Mouse (Mus musculus): ENCODE results near the gene Mrtfa. TPM values are rescaled to one million over a fixed set of nuclear protein-coding genes. Genes with fewer than 3 reads are reported as not detected.
A peak's percentile ranks its signal among the peaks of the same experiment; 100 is the strongest.

Mrtfa gene
- polyA plus RNA-seq, 2 experiments from 2014 or later, result 41.0 to 78.2 TPM

DNA sequence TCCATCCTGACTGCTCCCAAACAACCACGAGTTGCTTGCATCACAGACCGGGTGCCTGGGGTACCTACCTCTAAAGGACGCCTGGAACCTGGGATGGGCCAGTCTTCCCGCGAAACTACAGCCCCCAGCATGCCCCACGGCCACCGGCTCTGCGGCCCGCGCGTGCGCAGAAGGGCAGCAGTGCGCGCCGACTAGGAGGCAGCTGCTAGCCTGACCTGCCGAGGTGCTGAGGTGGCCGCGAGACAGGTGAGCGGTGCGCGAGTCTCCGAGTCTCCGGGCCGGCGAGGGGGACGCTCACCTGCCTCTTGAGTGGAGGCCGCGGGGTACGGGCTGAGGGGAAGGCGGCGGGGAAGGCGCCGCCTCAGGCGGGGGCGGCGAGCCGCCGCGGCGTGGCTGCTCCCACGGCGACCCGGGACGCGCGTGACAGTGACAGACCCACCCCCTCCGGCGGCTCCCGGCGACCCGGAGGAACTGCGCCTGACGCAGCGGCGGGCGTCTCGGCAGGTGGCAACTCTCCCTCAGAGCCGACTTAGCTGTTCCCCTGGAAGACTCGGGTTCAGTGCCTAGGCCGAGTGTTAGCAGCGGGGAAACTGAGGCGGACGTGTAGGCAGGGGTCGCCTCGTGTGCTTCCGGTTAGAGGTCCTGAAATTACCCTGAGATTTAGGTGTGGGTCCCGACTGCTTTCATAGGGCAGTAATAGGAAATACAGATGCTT is 212.8 kb downstream of the Mrtfa start, which contains the start of gene Sgsm3:
Gene Sgsm3, plus strand, starts transcription at position 146 of the 715 bp plus-strand sequence.
- ATAC-seq, result peak; percentile 89

DNA sequence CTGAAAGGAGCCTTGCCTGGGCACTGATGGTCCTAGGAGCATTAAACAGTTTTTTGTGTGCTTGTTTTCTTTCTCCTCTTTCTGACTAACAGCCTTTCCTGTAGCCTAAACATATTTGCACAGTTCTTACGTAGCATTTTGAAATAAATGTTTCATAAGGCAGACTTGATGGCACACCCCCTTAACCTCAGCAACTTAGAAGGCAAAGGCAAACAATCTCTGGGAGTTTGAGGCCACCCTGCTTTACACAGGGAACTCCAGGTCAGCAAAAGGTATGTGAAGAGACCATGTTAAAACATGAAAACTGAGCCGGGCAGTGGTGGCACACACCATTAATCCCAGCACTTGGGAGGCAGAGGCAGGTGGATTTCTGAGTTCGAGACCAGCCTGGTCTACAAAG is 214.9 kb downstream of the Mrtfa start:
- ATAC-seq, result no peak

DNA sequence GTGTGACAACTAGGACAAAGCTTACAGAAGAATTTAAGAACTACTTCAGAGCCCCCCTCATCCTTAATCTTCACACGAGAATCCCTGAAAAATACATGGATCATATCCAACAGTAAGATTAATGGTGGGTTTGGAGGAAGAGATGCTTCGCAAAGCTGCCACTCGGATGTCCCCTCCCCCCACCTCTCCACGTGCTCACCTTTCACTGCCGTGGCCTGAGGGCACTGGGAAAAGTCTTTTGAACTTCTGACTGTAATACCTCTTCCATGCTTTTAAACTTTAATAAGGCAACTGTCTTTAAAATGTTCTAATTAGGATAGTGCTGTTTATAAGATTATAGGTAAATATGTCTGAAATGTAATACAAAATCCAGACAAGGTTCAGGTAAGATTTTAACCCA is 216.2 kb downstream of the Mrtfa start:
- no peak for ATAC-seq

DNA sequence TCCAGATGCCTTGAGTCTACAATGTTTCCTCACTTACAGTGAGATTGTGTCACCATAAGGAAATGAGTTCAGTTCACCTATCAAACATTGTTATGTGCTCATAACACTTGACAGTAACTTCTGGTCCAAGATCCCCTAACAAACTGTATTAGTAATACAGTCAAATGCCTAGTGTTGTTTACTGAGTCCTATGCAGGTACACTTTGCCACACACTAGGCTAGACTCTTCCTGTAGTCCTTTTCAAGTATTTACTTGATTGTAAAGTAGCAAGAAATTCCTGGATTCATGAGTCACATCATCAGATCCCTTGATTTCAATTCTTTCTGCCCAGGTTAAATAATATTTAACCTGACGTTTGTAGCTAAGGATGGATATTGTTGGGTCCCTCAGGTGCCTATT is 221.2 kb downstream of the Mrtfa start:
- ATAC-seq, result no peak

Other genes with a start within 250 kb of the Mrtfa start
- gene Adsl, start 242.3 kb downstream of the Mrtfa start, polyA plus RNA-seq (2017; shearing (Covaris generic)), result 100 to 1,000 TPM; 134 to 161 TPM
- 1 to 10 TPM; 3.2 to 7.6 TPM for gene Sgsm3, start 213.0 kb downstream of the Mrtfa start, polyA plus RNA-seq (2017; shearing (Covaris generic))
- not detected for gene Mchr1, start 44.7 kb upstream of the Mrtfa start, polyA plus RNA-seq (2017; shearing (Covaris generic))
- gene Slc25a17, start 170.1 kb upstream of the Mrtfa start, polyA plus RNA-seq (2017; shearing (Covaris generic)), result 100 to 1,000 TPM in 1 of 2 experiments, 10 to 100 TPM in 1; 83.2 to 102 TPM
- gene St13, start 209.3 kb upstream of the Mrtfa start, polyA plus RNA-seq (2017; shearing (Covaris generic)), result 100 to 1,000 TPM; 177 to 187 TPM
- 10 to 100 TPM in 1 of 2 experiments, 1 to 10 TPM in 1; 8.3 to 13.1 TPM for gene Xpnpep3, start 209.4 kb upstream of the Mrtfa start, polyA plus RNA-seq (2017; shearing (Covaris generic))
- 1 to 10 TPM; 3.2 to 4.3 TPM for gene Dnajb7, start 217.5 kb upstream of the Mrtfa start, polyA plus RNA-seq (2017; shearing (Covaris generic))

All from CD4-positive, CD25-positive, alpha-beta regulatory T cell, adult 4 months (primary cell).